Mouse (Mus musculus) forebrain, embryonic 11.5 days (tissue): Measurements from ENCODE around the gene Larp4b. TPM values are rescaled to one million over a fixed set of nuclear protein-coding genes. Genes with fewer than 3 reads are reported as not detected.
A peak's percentile ranks its signal among the peaks of the same experiment; 100 is the strongest.

Experiments used
- ATAC-seq: fragments of 200-750 bp; cut with Nextera tagmentation; replicated peaks from 2 replicates; pipeline ENCODE4 v1.8.0; 2017; ENCODE audit warnings: moderate TSS enrichment; ENCODE audit not compliant: low FRiP score
- DNase-seq: peaks from one replicate; pipeline ENCODE4 v3.0.0-alpha.2; 2017; ENCODE audit warnings: low spot score
- H3K27ac ChIP-seq: fragments of 300-500 bp; sonication (generic); 2 replicates; pipeline ENCODE4 v1.5.1; 2014; ENCODE audit warnings: low read depth, low read length
- H3K27me3 ChIP-seq: fragments of 300-500 bp; sonication (generic); 2 replicates; pipeline ENCODE4 v1.6.1; 2014; ENCODE audit warnings: mild to moderate bottlenecking, low read length, mixed read lengths; ENCODE audit not compliant: control insufficient read depth, insufficient read depth
- H3K36me3 ChIP-seq: fragments of 300-500 bp; sonication (generic); 2 replicates; pipeline ENCODE4 v1.6.1; 2014; ENCODE audit warnings: mild to moderate bottlenecking, low read length, moderate library complexity, mixed read lengths; ENCODE audit not compliant: control insufficient read depth, insufficient read depth
- H3K4me1 ChIP-seq: fragments of 300-500 bp; sonication (generic); replicated peaks from 2 replicates; pipeline ENCODE4 v1.6.1; 2014; ENCODE audit warnings: low read length, mixed read lengths; ENCODE audit not compliant: control insufficient read depth, insufficient read depth
- H3K4me2 ChIP-seq: fragments of 300-500 bp; sonication (generic); 2 replicates; pipeline ENCODE4 v1.6.1; 2014; ENCODE audit warnings: low read depth, mild to moderate bottlenecking, low read length, moderate library complexity, mixed read lengths; ENCODE audit not compliant: severe bottlenecking
- H3K4me3 ChIP-seq: fragments of 300-500 bp; sonication (generic); 2 replicates; pipeline ENCODE4 v1.5.1; 2014; ENCODE audit warnings: low read depth, low read length
- H3K9ac ChIP-seq: fragments of 300-500 bp; sonication (generic); 2 replicates; pipeline ENCODE4 v1.6.1; 2014; ENCODE audit warnings: low read length
- H3K9me3 ChIP-seq: fragments of 300-500 bp; sonication (generic); 2 replicates; pipeline ENCODE4 v1.6.1; 2016; ENCODE audit warnings: low read length, mixed read lengths; ENCODE audit not compliant: control insufficient read depth
- WGBS: fragments of 180-500 bp; shearing (Covaris S2); extraction: QIAGEN DNeasy Blood & Tissue Kit; methylation state at CpG from one replicate; pipeline ENCODE4 v1.1.7; 2014; 5-methylcytosine and 5-hydroxymethylcytosine counted together
- polyA plus RNA-seq: library from polyadenylated mRNA; unstranded; fragments of >200 nt; fragmentation: Nextera tagmentation; extraction: Ambion mirVana; gene quantifications from 2 replicates; pipeline ENCODE4 v1.2.1, GENCODE M21; 2014

Gene Larp4b
- polyA plus RNA-seq, 1 experiment from 2014 or later, result 46.2 TPM

GRCm38 (mm10) chr13:9136088-9136487 is 42.4 kb downstream of the Larp4b start:
- H3K9ac ChIP-seq, result no peak overlapping the region
- 95% methylated on average over 6 of the region's 6 CpGs for WGBS
- no peak overlapping the region for H3K4me2 ChIP-seq
- H3K27ac ChIP-seq, result no peak overlapping the region
- H3K9me3 ChIP-seq, result no peaks in the 10 kb centered on the region
- H3K27me3 ChIP-seq, result no peaks in the 10 kb centered on the region
- no peaks in the 10 kb centered on the region for H3K4me1 ChIP-seq
- H3K36me3 ChIP-seq, result peaks cover 5% of the 10 kb centered on the region; the same call in 1 of the 2 replicates
- ATAC-seq, result no peak
- H3K4me3 ChIP-seq, result no peak overlapping the region
- DNase-seq, result no peak

GRCm38 (mm10) chr13:9136733-9137132 is 43.1 kb downstream of the Larp4b start:
- Histone ChIP-seq H3K9ac (no peak overlapping the region), H3K27ac (no peak overlapping the region), H3K4me1 (no peaks in the 10 kb centered on the region), H3K4me2 (no peak overlapping the region), H3K27me3 (no peaks in the 10 kb centered on the region), H3K36me3 (peaks cover 5% of the 10 kb centered on the region; the same call in 1 of the 2 replicates), H3K4me3 (no peak overlapping the region), H3K9me3 (no peaks in the 10 kb centered on the region)
- ATAC-seq (no peak), DNase-seq (no peak)
- 73% methylated on average over 4 of the region's 4 CpGs for WGBS

- Histone ChIP-seq H3K4me1 (no peaks in the 10 kb centered on the region), H3K36me3 (peaks cover 5% of the 10 kb centered on the region; the same call in 1 of the 2 replicates), H3K27ac (no peak overlapping the region), H3K4me3 (no peak overlapping the region), H3K4me2 (no peak overlapping the region), H3K27me3 (no peaks in the 10 kb centered on the region), H3K9ac (no peak overlapping the region), H3K9me3 (no peaks in the 10 kb centered on the region)
- WGBS, result 94% methylated on average over 6 of the region's 6 CpGs
- no peak for ATAC-seq
- DNase-seq, result no peak
Measured at GRCm38 (mm10) chr13:9139466-9139991, 45.8 kb downstream of the Larp4b start.

GRCm38 (mm10) chr13:9140204-9140603 is 46.5 kb downstream of the Larp4b start:
- Histone ChIP-seq H3K36me3 (peaks cover 5% of the 10 kb centered on the region; the same call in 1 of the 2 replicates), H3K4me1 (no peaks in the 10 kb centered on the region), H3K9me3 (no peaks in the 10 kb centered on the region), H3K27me3 (no peaks in the 10 kb centered on the region), H3K4me3 (no peak overlapping the region), H3K9ac (no peak overlapping the region), H3K27ac (no peak overlapping the region), H3K4me2 (no peak overlapping the region)
- DNase-seq, result no peak
- ATAC-seq, result no peak
- 84% methylated on average over 10 of the region's 10 CpGs for WGBS

GRCm38 (mm10) chr13:9142371-9142770 is 48.7 kb downstream of the Larp4b start:
- DNase-seq, result no peak
- WGBS, result 9% methylated on average over 2 of the region's 2 CpGs

GRCm38 (mm10) chr13:9148830-9149229 is 55.1 kb downstream of the Larp4b start:
- Histone ChIP-seq H3K4me3 (no peak overlapping the region), H3K9me3 (no peaks in the 10 kb centered on the region), H3K9ac (no peak overlapping the region), H3K27ac (no peak overlapping the region), H3K4me1 (no peaks in the 10 kb centered on the region), H3K4me2 (no peak overlapping the region), H3K27me3 (no peaks in the 10 kb centered on the region), H3K36me3 (peaks cover 3% of the 10 kb centered on the region; the same call in 1 of the 2 replicates)
- ATAC-seq (no peak), DNase-seq (no peak)
- WGBS, result 76% methylated on average over 2 of the region's 2 CpGs

More at GRCm38 (mm10) chr13:9142371-9142770, 48.7 kb downstream of the Larp4b start:
- Histone ChIP-seq H3K4me3 (no peak overlapping the region), H3K27ac (no peak overlapping the region), H3K4me2 (no peak overlapping the region), H3K9ac (no peak overlapping the region), H3K27me3 (no peaks in the 10 kb centered on the region), H3K36me3 (peaks cover 3% of the 10 kb centered on the region; the same call in 1 of the 2 replicates), H3K4me1 (no peaks in the 10 kb centered on the region), H3K9me3 (no peaks in the 10 kb centered on the region)
- ATAC-seq, result peak; percentile 74

GRCm38 (mm10) chr13:9149473-9150217 is 56.0 kb downstream of the Larp4b start:
- WGBS, result 42% methylated on average over 7 of the region's 7 CpGs
- H3K36me3 ChIP-seq, result peaks cover 3% of the 10 kb centered on the region; the same call in 1 of the 2 replicates
- no peak overlapping the region for H3K9ac ChIP-seq

GRCm38 (mm10) chr13:9151100-9151499 is 57.4 kb downstream of the Larp4b start:
- no peak overlapping the region for H3K9ac ChIP-seq
- no peak overlapping the region for H3K27ac ChIP-seq
- H3K4me3 ChIP-seq, result no peak overlapping the region
- H3K36me3 ChIP-seq, result peaks cover 3% of the 10 kb centered on the region; the same call in 1 of the 2 replicates
- no peak overlapping the region for H3K4me2 ChIP-seq
- H3K9me3 ChIP-seq, result no peaks in the 10 kb centered on the region
- no peaks in the 10 kb centered on the region for H3K27me3 ChIP-seq
- DNase-seq (no peak), ATAC-seq (no peak)
- WGBS, result 90% methylated on average over 6 of the region's 6 CpGs
- H3K4me1 ChIP-seq, result no peaks in the 10 kb centered on the region

More at GRCm38 (mm10) chr13:9149473-9150217, 56.0 kb downstream of the Larp4b start:
- Histone ChIP-seq H3K27me3 (no peaks in the 10 kb centered on the region), H3K4me3 (no peak overlapping the region), H3K4me2 (no peak overlapping the region), H3K4me1 (no peaks in the 10 kb centered on the region), H3K27ac (no peak overlapping the region), H3K9me3 (no peaks in the 10 kb centered on the region)
- no peak for DNase-seq
- no peak for ATAC-seq
